Mouse (Mus musculus): ENCODE measurements around the gene Cyp2w1.
A peak's percentile ranks its signal among the peaks of the same experiment; 100 is the strongest.

DNA sequence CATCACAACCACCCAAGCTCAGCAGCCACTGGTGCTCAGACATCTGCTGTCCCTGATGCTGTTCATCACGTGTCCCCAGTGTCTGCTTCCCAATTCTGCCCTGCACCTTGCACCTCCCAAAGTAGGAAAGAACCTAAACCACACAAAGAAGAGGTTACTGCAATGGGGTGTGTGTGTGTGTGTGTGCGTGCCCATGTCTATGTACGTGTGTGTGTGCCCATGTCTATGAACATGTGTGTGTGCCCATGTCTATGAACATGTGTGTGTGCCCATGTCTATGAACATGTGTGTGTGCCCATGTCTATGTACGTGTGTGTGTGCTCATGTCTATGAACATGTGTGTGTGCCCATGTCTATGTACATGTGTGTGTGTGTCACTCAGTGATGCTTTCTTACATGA is 43.1 kb downstream of the Cyp2w1 start:
- TF ChIP-seq POLR2A (IDR thresholded peaks at IDR 0.05; ENCODE audit: insufficient read length, low read depth) (peak; percentile 22), CEBPB (IDR thresholded peaks at IDR 0.05; ENCODE audit: insufficient read depth, poor library complexity, severe bottlenecking) (no peak), TCF12 (IDR thresholded peaks at IDR 0.05; ENCODE audit: insufficient read depth, poor library complexity, severe bottlenecking) (no peak), MAX (IDR thresholded peaks at IDR 0.05; ENCODE audit: low read depth) (no peak), MYOD1 (IDR thresholded peaks at IDR 0.05; ENCODE audit: control insufficient read depth in 1 of 3, insufficient read length in 2 of 3, low read depth in 2 of 3) (no peak)
